Mouse (Mus musculus) embryo, embryonic 10 days (tissue): ENCODE results near the gene Sppl2a.
"Not testable (repeated sequence)": the region's sequence is repeated elsewhere in the genome, so short reads cannot be mapped to it uniquely, and the experiment has no call there.

Experiments used
- DNase-seq: peaks from one replicate; pipeline ENCODE4 v3.0.0-alpha.2; 2015; ENCODE audit warnings: low spot score

The Sppl2a gene

GRCm38 (mm10) chr2:126894245-126894644 is 38.8 kb downstream of the Sppl2a start:
- no peak for DNase-seq

- no peak for DNase-seq
Observed at GRCm38 (mm10) chr2:126892316-126892715, 40.7 kb downstream of the Sppl2a start.

- DNase-seq, result no peak
Observed at GRCm38 (mm10) chr2:126891743-126892142, 41.3 kb downstream of the Sppl2a start.

GRCm38 (mm10) chr2:126887141-126887540 is 45.9 kb downstream of the Sppl2a start:
- no peak for DNase-seq

GRCm38 (mm10) chr2:126885871-126886270 is 47.2 kb downstream of the Sppl2a start:
- DNase-seq, result no peak

GRCm38 (mm10) chr2:126882711-126883110 is 50.3 kb downstream of the Sppl2a start:
- DNase-seq, result not testable (repeated sequence)

GRCm38 (mm10) chr2:126877991-126878390 is 55.0 kb downstream of the Sppl2a start:
- no peak for DNase-seq

GRCm38 (mm10) chr2:126875871-126876796 is 56.9 kb downstream of the Sppl2a start, which contains the start of gene Trpm7:
TSS of gene Trpm7 (minus strand) at chr2:126876230.
- peak; percentile 98 for DNase-seq

- DNase-seq, result peak; percentile 76
Observed at GRCm38 (mm10) chr2:126875516-126875835, 57.6 kb downstream of the Sppl2a start.

- peak; percentile 5 for DNase-seq
Observed at GRCm38 (mm10) chr2:126874809-126875515, 58.1 kb downstream of the Sppl2a start.

- no peak for DNase-seq
Observed at GRCm38 (mm10) chr2:126866301-126866700, 66.7 kb downstream of the Sppl2a start.

GRCm38 (mm10) chr2:126865501-126866199 is 67.4 kb downstream of the Sppl2a start:
- no peak for DNase-seq

- no peak for DNase-seq
Observed at GRCm38 (mm10) chr2:126865026-126865425, 68.0 kb downstream of the Sppl2a start.

- no peak for DNase-seq
Observed at GRCm38 (mm10) chr2:126844751-126845150, 88.3 kb downstream of the Sppl2a start.
